Mouse (Mus musculus) hindlimb bud, embryonic 11.5 days (tissue): ENCODE data around the gene Arap1.

ENCODE experiments used
- DNase-seq: peaks from one replicate; pipeline ENCODE4 v3.0.0-alpha.2; 2012; ENCODE audit warnings: low read depth, low spot score; ENCODE audit errors: extremely low spot score

The Arap1 gene

DNA sequence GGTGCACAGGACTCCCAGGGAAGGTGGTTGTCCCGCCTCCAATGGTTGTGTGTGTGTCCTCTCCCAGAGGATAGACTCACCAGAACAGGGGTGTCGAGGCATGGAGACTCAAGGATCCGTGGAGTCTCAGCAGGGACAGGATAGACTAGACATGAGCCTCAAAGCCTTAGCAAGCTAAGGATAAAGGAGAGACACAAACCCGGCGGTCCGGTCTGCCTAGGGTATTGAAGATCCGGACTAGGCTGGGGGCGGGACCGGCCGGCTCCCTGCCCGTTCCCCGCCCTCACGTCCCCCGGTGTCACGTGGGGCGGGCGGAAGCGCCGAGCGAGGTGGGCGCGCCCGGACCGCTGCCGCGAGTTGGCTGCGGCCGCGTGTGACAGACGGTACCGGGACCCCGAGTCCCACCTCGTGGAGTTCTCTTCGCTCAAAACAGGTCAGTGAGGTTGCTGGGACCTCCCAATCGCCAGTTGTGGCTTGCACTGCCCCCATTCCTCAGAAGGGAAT, at the start of gene Arap1:
Gene Arap1 (plus strand): TSS at position 301 of the 504 bp plus-strand sequence.
- no peak for DNase-seq

DNA sequence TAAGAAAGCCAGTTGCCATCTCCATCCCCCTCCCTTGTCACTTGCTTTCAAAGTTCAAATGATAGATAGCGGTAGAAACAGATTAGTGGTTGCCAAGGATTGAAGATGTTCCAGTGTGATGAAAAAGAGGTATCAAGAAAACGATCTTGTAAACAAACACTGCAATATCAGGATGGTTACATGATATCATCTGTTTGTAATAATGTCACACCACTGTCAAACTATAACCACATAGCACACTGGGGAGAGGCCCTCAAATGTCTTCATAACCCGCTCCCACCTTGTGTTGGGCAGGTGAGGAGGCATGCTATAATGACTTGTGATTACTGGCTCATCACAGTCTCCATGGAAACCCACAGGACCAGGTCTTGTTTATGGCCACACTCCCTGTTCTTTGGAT, 49.5 kb upstream of the Arap1 start:
- DNase-seq = no peak

DNA sequence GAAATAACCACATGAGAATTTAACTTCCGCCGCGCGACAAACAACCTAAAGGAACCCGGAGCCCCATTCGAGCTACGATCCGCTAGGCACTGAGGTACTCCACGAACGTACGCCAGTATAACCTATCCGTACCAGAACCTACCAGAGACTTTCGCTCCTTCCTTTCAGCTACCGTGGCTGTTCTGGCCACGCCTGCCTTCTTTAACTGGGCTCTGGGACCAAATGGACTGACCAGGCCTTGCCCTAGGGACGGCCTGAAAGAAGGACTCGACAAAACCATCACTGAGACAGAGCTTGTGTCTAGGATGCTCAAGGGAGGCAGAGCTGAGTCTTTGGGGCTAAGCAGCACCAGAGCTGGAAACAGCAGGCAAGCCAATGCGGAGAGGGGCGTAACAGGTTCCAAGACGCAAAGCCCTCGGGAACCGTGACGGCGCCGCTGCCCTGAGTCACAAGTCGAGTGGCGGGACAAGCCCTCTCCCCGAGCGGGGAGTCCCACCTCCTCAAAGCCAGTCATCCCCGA, 46.4 kb upstream of the Arap1 start:
- DNase-seq = no peak

DNA sequence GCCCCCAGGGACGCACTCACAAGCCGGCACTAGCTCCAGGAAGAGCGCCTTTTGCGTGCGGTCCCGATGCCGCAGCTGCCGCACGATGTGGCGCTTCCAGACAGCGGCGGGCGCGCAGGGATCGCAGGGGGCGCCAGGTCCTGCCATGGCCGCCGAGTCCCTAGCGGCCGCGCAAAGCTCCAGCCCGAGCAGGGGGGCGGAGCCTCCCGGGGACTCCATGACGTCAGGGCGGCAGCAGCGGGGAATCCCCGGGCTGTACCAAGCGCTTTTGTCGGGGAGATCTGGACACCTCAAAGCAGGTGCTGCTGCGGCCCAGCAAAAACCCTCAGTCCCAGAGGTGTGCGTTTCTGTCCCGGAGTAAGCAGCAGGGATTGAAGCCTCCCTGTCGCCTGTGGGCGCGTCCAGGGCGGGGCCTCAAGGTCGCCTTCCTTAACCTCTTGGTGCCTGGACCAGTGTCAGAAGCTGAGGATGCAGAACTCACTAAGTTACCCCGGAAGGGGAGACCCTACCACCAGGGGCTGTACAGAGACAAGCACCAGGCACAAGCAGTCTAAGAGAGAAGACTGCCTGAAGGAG, 45.9 kb upstream of the Arap1 start, which contains the start of gene Atg16l2:
Gene Atg16l2 (minus strand): TSS at position 371 of the 576 bp plus-strand sequence.
- peak; percentile 79 for DNase-seq

DNA sequence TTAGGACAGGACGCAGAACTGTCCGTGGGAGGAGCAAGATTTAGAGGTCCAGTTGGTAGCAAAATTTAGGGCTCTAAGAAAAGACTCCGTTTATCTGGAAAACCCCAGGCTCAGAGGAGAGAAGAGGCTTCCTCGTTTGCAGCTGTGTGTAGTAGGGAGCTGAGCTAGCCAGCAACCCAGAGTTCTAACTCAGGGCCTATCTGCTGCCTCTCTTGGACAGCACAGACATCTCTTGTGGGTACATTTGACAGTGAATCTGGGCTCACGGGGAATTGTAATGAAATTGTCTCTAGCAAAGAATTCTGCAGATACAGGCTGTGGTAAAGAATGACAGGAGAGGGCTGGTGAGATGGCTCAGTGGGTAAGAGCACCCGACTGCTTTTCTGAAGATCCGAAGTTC, 45.2 kb upstream of the Arap1 start:
- DNase-seq = no peak

DNA sequence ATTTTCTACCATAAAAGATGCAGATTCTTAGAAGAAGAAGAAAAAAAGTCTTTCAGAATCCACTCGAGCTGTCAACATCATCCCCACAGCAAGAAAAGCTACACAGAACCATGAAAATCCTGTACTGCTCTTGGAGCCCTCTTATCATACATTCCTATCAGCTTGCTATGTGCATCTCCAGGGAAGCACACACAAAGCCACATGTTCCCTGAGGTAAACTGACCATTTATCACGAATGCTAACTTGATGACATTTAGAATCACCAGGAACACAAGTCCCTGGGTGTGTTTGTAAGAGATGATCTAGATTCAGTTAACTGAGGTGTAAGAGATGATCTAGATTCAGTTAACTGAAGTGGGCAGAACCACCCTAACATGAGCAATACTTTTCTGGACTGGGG, 41.0 kb upstream of the Arap1 start:
- no peak for DNase-seq

DNA sequence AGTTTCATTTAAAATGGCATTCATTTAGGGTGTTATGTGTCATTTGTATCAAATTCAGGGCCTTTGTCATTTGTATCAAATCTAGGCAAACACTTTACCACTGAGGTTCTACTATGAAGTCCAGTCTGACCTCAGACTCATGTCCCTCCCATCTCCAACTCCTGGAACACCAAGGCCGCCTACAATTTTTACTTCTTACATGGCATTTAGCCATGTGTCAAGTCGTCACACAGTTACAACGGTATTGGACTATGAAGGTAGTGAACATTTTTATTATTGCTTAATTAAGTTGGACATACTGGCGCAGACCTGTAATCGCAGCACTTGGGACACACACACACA, 37.9 kb upstream of the Arap1 start:
- DNase-seq = no peak

DNA sequence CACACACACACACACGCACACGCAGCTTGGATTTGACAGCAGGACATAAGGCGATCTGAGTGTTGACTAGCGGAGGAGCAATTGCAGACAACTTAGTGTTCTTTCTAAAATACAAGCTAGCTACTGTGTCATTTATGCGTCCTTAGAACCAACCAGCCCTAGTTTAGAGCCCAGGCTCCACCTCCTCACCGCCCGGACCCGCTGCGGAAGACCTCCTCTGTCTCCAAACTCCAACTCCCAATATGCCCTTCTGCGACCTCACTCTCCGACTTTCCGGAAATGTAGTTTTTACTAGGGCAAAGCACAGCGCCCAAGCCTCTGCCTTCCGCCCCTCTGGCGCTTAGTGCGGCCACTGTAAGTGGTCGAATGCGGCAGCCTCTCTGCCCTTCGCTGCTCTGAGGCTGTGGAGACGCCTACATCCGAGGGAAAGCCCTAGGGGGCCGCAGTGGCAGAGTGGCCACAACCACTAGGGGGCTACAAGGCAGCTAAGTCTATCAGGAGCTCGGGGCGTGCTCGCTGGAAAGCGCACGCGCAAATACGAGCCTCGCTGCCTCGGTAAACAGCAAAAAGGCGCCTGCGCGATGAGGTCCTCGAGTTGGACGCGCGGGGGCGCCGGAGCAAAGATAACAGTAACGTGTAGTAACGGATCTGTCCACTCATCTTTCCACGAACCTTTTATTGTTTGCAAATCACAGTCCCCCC, 37.4 kb upstream of the Arap1 start:
- DNase-seq = peak; percentile 89

DNA sequence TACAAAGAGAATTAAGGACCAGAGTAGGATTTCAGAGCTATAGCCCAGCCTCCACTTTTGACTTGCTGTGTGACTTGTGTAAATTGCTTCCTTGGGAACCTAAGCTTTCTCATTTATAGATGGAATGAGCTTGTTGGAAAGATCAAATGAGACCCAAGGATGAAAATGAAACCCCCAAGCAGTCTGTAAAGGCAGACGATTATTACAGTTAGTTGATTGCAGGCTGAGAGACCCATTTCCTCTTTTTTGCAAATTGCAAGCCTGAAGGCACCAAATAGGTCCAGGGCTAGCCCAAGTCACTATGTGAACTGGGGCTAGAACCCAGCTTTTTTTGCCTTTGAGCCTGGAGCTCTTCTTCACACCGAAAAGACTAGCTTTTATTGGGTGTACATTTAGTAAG, 36.8 kb upstream of the Arap1 start:
- no peak for DNase-seq

DNA sequence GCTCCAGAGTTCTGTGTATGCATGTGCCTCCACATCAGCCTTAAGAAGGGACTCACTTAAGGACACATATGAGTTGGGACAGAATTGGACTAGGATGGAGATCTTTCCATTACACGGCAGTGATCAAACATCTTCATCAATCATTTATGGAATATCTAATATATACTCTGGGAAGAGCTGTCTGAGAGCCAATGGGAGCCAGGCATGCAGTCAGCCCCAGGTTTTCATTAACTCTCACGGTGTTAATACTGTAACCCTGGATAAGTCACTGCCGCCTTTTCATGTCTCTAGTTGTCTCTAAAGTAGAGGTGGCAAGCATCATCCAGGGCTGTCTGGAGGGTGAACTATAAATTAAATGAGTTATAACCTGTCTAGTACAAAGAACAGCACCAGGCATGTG, 34.8 kb upstream of the Arap1 start:
- no peak for DNase-seq

DNA sequence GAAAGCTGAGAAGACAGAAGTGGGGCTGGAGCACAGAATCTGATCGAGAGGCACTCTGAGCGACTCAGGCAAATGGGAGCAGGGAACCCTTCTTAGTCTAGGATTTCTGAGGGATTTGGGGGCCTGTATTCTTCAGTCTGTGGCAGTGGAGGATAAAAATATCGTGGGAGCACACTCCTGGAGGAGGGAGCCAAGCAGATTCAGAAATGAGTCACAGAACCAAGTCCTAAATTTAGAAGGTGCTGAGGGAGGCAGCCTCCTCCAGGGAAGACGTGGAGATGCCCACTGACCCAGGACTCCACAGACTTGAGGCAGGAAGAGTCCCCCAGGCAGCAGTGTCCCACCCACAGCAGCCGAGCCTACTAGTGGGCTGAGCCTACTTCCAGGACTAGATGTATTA, 33.5 kb upstream of the Arap1 start:
- DNase-seq = no peak

DNA sequence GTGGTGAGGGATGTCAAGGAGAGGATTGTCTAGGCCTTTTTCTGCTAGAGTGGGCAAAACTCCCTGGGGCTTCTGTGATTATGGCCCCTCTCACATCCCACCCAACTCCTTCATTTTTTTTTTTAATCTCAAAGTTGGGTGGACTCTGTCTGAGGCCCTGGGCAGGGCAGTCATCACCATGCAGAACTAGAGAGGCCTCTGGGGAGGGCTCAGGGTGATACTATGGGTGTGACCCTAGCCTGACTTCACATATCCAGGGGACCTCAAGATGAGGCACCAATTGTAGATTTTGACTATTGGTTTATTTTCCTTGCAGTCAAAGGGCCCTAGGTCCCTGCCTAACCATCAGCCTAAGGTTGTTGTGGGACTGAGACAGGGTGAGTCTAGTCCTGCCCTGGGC, 32.2 kb upstream of the Arap1 start:
- no peak for DNase-seq

DNA sequence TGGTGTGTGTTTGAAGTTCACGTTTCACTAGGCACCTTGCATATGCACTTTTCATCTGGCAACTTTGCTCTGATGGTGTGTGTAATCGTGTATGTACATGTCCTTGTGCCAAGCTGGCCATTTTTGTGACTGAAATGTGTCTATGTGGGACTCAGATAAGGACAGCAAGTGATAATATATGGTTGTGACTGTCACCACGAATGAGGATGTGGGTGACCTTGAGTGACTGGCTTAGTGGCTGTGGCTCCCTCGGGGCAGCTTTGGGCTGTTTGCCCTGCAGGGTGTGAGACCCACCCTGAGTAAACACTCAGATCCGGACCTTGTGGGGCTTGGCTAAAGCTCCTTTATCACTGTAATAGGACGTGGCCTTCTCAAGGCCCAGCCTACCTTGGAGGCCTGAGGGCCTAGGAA, 31.3 kb upstream of the Arap1 start:
- no peak for DNase-seq

DNA sequence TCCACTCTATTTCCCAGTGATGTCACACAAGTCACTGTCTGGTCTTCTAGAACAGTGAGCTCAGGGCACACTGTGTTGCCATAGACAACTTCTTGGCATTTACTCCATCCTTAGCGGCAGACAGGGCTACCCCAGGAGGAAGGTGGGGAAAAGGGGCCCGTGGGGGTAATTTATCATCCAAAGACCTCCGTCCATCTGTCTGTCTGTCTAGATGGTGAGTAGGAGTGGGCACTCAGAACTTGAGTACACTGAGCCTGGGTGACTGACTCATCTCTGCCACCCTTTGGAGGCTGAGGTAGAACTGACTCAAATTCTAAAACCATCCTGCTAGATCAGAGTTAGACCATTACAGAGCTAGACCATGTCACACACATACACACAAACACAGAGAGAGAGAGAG, 30.9 kb upstream of the Arap1 start, which contains the start of gene Stard10:
Gene Stard10 (plus strand): TSS at position 73 of the 400 bp plus-strand sequence.
- DNase-seq = no peak

DNA sequence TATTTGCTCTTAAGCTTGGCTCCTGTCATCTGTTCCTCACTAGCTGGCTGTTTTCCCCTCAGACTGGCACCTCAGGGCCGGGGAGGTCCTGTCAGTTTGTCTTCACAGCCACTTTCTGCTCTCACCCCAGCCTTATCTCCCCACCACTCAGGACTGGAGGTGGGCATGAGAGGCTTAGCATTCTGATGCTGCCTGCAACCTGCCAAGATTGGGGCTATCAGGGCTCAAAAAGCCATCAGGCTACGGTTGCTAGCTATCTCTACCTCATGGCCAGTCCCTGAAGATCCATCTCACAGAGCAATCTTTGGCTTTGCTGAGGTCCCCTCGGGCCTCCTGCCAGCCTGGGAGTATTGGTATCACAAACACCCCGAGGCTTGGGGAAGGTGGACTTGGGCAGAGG, 29.0 kb upstream of the Arap1 start:
- DNase-seq = no peak

DNA sequence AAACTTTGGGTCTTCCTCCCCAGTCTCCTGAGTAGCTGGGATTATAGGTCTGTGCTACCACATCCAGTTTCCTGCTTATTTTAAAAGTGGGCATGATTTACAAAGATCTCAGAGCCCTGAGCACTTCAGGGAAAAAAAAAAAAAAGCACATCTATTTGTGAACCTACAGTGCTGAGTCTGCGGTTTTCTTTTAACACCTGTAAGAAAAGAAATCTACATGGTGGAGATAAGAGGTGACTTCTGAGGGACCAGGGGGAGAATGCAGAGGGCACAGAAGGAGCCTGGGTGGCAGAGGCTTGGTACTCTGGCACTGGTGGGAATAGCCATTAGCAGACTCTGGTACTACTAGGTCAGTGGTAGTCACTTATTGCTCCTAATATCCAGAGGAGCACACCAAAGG, 28.1 kb upstream of the Arap1 start:
- DNase-seq = no peak

DNA sequence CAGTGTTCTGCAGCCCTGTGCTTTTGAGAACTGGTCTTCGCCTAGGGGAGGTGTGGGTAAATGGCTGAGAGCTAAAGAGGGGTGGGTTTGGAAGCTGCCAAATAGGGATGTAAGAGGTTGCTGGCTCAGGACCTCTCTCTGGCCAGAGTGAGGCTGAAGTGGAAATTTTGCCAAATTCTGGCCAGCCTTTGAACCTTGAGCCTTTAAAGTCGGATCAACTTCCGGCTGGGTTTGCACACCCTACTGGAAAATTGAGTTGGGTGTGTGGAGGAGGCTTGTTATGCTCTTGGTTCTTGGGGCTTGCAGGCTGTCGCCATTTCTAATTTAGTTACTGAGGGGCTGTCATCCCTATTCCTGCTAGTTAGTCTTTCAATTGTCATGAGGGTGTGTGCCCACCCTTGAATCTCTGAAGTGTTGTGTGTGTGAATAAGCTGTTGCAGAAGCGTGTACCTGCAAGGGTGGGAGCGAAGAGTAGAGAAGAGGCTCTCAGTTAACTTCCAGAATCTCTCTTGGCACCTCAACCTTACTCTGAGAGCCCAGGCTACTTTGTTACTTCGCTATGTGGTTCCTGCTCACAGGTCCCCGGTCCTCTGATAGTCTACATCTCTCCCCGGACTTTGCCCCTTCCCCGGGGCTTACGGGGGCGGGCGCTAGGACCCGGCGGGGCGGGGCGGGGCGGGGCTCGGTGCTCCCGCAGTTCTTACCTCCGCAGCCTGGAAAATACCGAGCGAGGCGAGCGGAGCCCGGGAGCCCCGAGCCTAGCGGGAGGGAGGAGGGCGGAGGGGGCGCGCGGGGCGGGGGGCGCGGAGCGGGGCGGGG, 27.3 kb upstream of the Arap1 start:
- no peak for DNase-seq

DNA sequence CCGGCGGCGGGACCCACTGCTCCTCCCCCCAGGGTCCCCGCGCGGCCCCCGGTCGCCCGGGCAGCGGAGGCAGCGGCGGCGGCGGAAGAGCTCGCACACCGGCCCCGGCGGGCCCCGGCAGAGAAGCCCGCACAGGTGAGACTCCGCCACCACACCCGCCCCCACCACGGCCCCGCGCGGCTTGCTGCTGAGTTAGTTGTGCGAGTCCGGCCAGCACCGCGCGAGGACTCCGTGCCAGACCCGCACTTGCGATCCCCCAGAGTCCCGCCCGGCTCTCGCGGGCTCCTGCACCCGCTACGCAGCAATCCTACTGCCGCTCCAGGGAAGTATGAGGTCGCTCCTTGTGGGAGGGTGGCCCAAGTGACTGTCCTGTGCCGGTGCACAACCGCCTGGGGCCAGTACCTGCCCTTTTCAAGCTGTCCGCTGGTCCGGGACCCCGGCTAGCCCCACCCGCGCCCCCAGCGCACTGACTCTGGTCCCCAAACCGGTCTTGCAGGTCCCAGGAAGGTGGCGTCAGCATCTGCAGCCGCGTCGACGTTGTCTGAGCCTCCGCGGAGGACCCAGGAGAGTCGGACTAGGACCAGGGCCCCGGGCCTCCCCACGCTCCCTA, 26.5 kb upstream of the Arap1 start:
- DNase-seq = no peak

DNA sequence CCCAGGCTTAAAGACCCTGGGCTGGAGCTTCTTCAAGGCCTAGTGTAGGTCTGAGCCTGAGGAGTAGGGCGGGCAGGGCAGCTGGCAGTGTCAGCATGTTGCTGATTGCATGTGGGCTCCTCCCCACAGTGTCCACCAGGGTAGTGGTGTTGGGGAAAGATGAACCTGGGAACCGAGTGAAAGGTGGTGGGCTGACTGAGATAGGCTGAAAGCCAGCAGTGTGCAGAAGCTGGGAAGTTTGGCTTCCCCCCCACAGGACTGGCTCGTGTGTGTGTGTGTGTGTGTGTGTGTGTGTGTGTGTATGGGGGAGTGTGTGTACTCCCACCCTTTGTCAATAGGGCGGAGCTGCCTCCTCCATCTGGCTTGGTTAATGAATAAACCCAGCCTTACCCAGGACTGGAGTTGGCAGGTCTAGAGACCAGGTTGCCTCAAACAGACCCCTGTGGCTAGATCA, 24.7 kb upstream of the Arap1 start:
- DNase-seq = no peak

DNA sequence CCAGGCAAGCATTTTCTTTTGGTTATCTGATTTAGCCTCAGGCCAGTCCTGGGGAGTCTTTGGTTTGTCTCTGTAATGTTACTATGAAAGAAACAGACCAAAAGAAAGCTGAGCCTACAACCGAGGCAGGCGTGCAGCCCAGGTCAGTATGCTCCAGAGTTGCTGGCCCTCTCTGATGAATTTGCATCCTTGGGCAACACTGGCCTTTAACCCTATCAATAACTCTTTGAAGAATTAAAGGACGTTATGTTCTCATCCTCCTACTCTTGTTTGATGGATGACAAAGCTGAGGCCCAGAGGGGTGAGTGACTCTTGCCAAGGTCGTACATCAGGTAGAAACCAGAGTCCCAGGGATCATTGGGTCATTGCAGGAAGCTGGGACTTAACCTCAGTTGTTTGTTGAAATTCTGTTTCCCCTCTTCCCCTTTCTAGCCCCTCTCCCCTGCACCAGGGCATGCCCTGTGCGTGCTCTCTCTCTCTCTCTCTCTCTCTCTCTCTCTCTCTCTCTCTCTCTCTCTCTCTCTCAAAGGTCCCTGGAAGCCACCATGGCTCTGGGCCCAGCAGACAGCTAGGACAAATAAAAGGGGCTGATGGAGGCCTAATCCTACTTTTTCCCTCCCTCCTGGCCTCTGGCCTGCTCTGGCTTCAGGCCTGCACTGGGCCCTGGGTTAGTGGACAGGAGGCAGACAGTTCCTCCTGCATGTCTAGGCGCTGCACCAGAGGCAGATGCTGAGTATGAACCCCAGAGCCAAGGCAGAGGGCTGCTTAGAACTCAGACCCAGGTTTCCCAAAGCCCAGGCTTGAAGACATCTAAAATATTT, 23.5 kb upstream of the Arap1 start:
- DNase-seq = no peak
